Mouse (Mus musculus) ovary, postnatal 36 days (tissue): ENCODE results near the gene Prune2.
A peak's percentile ranks its signal among the peaks of the same experiment; 100 is the strongest.
"Not testable (repeated sequence)": the region's sequence is repeated elsewhere in the genome, so short reads cannot be mapped to it uniquely, and the experiment has no call there.

Source experiments
- DNase-seq: peaks from one replicate; pipeline ENCODE4 v3.0.0; 2022; ENCODE audit warnings: low spot score, mixed read lengths

The Prune2 gene

DNA sequence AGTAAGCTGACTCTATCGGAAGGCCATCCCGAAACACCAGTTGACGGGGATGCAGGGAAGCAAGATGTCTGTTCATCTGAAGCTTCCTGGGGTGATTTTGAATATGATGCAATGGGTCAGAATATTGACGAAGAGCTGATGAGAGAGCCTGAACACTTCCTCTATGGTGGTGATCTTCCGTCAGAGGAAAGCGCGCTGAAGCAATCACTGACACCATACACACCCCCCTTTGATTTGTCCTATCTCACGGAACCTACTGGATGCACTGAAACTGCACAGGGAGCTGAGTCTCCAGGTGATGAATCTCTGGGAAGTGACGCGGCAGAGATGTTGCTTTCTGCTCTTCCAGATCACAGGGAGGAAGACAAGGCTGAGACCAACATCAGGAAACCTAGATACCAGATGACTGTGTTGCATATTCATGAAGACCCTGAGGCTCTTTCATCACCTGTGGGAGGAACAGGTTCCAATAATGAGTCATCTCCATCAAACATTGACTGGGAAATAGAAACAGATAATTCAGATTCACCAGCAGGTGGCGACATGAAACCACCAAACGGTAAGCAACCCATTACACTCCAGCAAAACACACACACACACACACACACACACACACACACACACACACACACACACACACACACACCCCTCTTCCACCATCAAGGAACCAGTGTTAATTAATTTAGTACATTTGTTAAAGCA, 168.3 kb downstream of the Prune2 start:
- DNase-seq = peak; percentile 8

GRCm38 (mm10) chr19:17125380-17125779, 169.5 kb downstream of the Prune2 start:
- DNase-seq = no peak

DNA sequence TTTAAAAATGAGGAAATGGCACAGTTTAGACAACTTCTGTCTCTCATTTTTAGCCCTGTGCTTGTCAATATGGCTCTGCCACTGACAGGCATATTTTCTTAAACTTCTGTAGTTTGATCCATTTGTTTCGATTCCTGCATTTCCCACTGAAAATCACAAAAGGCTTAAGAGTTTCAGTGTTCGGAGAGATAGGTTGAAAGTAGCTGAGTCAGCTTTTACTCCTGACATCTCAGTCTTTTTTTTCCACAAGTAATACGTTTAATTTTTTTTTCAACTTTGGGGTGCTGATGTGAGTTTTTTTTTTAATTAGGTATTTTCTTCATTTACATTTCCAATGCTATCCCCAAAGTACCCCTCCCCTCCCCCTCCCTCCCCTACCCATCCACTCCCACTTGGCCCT, 174.6 kb downstream of the Prune2 start:
- no peak for DNase-seq

DNA sequence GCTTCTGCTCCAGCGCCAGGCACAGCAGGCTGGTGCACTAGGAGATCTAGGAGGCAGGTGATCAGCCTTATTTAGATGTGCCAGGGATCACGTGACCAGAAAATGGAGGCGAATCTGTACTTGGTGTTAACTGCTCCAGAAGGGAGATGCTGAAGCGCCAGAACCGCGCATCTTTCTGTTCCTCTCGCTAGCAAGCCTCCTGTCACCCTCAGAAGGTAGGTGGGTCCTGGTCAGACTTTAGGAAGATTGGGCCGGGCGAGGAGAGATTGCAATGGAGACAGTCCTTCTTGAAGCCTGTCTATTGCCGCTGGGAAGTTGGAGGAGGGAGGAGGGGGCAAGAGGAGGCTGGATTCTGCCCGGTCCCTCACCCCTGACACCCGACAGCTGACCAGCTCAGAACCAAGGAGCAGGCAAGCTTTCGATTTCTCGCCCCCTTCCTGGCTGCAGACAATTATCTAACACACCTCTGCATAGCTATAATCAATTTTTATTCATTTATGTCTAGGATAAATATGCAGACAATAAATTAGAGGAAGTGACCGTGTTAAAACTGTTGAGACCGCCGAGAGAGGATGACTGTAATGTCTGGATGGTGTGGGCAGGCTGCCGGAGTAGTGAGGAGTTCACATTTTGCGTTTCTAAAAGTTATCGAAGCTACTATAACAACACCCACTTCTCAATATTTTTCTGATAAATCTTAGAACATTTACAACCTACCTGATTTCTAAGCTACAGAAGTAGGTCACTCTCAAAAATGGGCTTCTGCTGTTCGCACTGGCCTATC, 181.0 kb downstream of the Prune2 start:
- no peak for DNase-seq

DNA sequence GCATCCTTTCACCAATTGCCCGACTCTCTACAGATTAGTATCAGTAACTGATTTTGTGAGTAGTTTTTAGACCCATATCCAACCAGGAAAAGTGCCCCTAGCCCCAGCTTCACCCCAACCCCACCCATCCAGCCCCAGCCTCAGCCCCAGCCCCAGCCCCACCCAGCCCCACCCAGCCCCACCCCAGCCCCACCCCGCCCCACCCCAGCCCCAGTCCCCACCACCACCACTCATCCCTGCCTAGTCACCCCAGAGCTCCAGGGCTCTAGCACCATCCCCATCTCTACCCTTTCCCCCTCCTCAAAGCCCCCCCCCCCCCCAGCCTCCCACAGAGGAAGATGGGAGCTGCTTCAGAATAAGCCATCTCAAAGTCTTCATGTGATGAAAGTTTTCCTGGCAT, 181.7 kb downstream of the Prune2 start:
- DNase-seq = no peak

DNA sequence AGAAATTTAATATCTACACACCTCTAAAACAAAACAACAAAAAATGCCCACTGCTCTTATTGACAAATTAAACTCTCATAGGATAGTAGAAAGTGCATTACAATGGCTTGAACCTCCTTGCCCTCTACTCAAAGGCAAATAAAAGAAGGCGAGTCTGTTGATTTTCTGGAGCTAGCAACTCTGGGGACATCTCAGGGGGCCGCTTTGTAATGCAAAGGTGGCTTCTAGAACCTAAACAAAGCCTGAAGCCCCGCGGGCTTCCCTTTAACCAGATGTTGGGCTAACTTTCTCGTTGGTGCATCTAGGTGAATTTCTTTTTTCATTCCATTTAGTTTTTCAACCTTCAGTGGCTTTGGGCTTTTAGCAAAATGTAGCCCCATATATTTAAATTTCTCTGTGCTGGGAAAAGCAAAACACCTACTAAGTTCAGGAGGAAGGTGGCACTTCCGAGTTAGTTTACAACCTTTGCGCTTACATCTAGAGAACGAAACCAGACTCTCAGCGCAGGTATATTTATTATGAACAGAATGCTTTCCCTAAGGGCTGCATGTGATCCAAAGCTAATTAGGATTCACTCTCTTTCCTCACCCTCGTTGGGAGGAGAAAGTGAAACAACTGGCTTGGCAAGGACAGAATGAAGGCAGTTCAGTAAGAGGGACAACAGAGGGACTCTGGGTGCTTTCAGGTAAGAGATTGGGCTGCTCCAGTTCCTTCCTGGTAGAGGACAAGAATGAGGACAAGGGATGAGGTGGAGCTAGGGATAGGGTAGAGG, 182.4 kb downstream of the Prune2 start:
- DNase-seq = no peak

DNA sequence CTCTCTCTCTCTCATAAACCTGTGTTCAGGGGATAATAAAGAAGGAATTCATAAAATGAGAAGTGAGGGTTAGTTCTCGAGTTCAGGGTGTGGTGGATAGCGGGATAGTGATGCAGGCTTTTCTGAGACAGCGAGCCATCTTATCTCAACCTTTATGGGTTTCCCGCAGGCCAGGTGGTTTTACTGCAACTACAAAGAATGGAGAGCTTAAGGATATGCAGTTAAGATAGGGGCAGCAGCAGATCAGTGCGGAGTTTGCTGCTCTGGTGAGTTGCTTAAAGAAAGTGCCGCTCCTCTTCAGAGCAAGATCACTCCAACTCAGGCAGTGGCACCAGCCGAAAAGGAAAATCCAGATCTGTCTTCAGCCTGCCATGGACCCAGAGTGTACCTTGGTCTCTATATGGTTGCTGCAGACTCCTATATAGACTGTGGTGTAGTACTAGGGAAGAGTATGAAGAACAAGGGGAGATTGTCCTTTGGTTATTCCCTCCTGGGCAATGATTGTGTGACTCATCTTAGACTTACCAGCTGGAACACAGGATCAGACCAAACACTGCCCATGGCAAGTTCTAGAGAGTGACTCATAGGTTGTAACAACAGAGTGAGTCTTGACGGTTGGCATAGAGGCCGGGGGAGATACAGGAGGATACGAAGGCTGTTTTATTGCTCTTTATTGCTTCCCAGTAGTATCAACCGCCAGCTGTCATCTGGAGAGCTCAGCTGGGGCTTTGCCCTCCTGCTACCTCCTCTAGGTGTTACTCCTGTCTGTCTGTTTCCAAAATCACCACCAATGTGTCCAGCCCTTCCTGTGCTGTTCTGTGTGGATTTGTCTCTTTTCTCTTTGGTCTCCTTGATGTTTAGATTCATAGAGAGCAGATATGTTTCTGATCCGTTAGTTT, 184.3 kb downstream of the Prune2 start:
- no peak for DNase-seq

- no peak for DNase-seq
These were observed 187.3 kb downstream of the Prune2 start for GRCm38 (mm10) chr19:17143245-17143644.

- DNase-seq = no peak
These were observed 188.3 kb downstream of the Prune2 start for GRCm38 (mm10) chr19:17144205-17144604.

DNA sequence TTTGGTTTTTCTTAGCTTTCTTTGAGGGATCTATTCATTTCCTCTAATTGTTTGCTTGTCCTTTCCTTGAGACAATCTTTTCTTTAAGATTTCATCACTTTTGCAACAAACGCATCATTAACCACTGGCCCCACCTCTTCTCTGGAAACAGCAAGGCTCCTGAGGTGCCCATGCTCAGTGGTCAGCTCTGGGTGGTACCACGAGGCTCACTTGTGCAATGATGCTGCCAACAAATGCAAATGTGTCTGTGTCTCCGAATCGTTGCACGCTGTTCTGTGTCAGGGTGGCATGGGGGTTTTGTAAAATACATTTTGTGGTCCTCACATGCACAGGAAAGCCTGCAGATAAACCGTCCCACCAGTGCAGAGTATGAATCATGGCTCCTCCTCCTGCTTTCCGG, 194.1 kb downstream of the Prune2 start:
- DNase-seq = no peak

GRCm38 (mm10) chr19:17151781-17152180, 195.9 kb downstream of the Prune2 start:
- DNase-seq = no peak

GRCm38 (mm10) chr19:17152461-17152860, 196.5 kb downstream of the Prune2 start:
- no peak for DNase-seq

DNA sequence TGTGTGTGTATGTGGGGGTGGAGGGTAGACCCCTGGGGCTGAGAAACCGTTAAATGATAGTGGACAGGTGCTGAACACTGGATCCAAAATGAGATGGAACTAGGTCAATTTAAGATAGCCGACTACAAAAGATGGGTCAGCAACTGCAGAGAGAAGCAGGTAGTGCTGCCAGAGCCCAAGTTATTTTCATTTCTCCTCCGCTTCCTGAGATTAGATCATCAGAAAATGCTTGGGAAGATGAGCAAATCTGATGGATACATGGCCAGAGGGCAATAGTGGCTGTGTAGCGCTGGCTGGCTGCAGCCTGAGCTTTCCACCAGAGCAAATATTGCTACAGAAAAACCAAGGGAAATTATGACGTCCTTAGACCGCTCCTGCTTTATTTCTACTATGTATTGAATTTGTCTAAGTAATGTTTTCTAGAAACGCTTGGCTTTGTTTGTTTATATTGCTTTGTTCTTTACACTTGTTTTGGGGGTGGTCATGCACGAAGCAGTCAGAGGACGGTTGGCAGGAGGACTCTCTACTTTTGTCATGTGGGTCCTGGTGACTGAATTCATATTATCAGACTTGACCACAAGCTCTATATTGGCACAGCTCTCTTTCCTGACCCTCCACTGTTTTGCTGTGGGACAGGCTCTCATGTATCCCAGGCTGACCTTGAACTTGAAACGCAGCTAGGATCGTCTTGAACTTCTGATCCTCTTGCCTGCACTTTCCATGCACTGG, 198.2 kb downstream of the Prune2 start:
- DNase-seq = no peak

GRCm38 (mm10) chr19:17155216-17155615, 199.3 kb downstream of the Prune2 start:
- no peak for DNase-seq

DNA sequence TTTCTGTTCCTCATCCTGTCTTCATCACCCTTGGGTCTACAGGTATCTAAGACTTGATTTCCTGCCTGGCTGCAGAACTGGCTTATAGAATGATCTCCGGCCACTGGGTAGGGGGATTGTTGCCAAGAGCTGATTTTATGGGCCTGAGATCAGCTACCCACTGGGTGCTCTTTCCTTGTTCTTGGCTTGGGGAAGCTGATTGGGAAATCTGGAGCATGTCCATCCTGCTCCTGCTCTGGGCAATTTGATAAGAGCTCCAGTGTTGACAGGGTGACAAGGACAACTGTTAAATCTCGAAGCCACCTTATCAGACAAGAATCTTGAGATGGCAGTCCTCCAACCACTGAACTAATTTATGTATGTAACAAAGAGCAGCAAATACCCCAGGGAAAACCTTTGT, 203.8 kb downstream of the Prune2 start:
- no peak for DNase-seq

DNA sequence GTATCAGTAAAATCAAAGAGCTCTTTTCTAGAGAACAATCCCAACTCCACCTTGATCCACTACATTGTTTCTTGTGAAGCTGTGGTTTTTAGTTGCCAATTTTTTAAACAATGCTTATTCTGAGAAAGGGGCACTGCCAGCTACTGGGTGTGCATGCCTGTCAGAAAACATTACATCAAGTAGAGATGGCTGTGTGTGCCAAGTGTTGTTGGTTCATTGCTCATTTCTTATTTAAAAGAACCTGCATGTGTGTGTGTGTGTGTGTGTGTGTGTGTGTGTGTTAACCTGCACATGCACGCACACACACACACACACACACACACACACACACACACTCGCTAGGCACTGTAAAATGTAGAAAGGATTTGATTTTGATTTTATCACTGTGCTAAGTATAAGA, 204.3 kb downstream of the Prune2 start:
- no peak for DNase-seq

- peak; percentile 38 for DNase-seq
These were observed 207.6 kb downstream of the Prune2 start for GRCm38 (mm10) chr19:17163511-17163953.

DNA sequence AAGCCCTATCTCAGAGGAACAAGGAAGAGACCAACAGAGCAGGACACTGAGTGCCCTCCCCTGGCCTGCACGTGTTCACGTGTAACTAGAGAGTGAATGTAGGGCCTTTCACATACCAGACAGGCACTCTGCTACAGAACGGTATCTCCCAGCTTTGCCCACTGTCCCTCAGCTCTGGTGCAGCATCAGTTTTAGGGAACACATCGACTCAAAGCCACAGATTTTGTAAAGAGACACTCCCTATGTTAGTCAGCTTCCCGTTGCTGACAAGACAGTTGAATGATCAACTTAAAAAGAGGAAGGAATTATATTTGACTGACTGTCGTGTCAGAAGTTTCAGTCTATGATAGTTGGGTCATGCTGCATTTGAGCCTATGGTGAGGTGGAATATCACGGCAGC, 210.4 kb downstream of the Prune2 start:
- no peak for DNase-seq

- DNase-seq = no peak
These were observed 212.3 kb downstream of the Prune2 start for GRCm38 (mm10) chr19:17168186-17168585.

GRCm38 (mm10) chr19:17169746-17170145, 213.8 kb downstream of the Prune2 start:
- no peak for DNase-seq

GRCm38 (mm10) chr19:17174501-17174900, 218.6 kb downstream of the Prune2 start:
- not testable (repeated sequence) for DNase-seq
